Mouse (Mus musculus) adrenal gland, adult 8-10 months (tissue): ENCODE results near the gene Olfr545. TPM values are rescaled to one million over a fixed set of nuclear protein-coding genes. Genes with fewer than 3 reads are reported as not detected.
"Not testable (repeated sequence)": the region's sequence is repeated elsewhere in the genome, so short reads cannot be mapped to it uniquely, and the experiment has no call there.

Experiments used
- DNase-seq: peaks from one replicate; pipeline ENCODE4 v3.0.0; 2022
- total RNA-seq, 4 experiments: library from RNA; stranded (reverse); gene quantifications; 2 replicates each; pipeline ENCODE4 v1.2.4; 2022

Olfr545 gene
- not detected for total RNA-seq

DNA sequence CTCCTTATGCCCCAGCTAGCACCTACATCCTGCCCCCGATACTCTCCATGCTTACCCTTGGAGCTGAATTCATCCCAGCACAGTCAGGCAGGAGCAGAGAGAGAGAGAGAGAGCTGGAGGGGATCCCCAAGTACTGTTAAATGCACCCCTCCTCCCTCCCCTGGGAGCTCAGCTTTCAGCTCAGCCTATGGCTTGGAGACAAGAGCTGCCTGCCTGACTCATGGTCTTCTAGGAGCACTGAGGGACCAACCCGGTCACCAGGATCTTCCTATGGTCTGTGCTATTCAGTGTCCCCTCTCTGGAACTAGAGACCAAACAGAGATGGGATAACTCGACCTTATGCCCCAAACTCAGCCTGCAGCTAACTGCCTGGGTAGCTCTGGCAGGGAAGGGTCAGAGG, at the start of gene Olfr545:
TSS of gene Olfr545 (minus strand) at position 101 of the 400 bp plus-strand sequence.
- no peak for DNase-seq

DNA sequence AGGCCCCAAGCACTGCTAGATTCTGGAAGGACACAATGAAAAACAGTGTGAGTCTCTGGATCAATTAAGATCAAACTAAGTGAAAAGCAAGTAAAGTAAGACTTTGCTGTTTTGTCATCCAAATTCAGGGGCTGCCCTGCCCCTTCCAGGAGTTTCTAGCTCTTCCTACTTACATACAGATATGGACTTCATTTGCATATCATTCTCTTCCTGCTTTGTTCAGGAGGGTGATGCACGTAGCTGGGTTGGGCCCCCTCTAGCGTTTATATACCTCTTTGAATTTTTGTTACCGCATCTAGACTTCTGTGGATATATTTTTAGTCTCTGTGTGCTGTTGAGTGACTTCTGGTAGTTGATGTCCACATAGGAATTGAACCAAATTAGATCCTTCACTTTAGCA, 41.9 kb upstream of the Olfr545 start:
- DNase-seq = no peak

DNA sequence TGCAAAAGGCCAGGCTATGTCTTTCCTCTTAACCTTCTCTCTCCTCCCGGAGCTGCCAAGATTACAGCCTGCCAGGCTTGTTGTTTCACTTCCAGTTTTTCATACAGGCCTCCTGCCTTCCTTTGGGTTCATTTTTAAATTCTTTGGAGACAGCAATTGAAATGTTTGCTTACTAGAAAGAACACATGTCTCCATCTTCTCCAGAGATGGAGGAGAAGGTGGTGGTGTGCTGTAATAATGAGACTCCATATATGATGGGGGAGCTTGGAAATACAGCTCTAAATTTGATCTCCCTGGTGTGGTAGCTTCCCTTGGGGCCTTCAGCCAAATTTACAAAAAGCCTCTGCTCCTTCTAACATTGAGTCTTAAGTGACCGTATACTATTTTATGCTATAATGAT, 41.2 kb upstream of the Olfr545 start, which contains the start of gene Olfr548-ps1:
TSS of gene Olfr548-ps1 (plus strand) at position 301 of the 400 bp plus-strand sequence.
- DNase-seq = no peak

DNA sequence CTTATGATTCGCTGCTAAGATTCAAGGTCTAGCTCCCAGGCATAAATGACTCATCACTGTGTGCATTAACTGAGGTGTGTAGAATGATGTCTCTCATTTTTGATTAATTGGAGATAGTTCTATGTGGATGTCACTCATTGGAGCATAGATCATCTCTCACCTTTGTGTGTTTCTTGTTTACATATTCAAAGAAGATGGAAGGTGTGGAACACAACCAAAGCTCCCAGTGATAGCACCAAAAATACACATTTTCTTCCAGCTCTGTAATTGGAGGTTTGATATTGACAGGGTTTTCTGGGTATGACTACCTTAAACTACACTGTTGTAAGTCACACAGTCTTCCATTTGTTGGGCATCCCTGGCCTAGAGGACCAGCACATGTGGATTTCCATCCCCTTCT, 35.1 kb upstream of the Olfr545 start, which contains the start of gene Olfr547:
TSS of gene Olfr547 (plus strand) at position 301 of the 400 bp plus-strand sequence.
- DNase-seq = no peak

DNA sequence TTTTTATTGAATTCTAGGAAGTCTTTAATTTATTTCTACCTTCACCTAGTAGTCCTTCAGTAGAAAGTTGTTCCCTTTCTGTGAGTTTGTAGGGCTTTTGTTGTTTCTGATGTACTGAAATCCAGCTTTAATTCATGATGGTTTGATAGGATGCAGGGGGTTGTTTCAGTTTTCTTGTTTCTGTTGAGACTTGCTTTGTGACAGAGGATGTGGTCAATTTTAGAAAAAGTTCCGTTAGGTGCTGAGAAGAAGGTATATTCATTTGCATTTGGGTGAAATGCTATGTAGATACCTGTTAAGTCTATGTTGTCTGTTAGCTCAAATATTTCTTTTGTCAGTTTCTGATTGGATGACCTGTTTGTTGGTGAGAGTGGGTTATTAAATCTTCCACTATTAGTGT, 29.7 kb upstream of the Olfr545 start:
- no peak for DNase-seq

DNA sequence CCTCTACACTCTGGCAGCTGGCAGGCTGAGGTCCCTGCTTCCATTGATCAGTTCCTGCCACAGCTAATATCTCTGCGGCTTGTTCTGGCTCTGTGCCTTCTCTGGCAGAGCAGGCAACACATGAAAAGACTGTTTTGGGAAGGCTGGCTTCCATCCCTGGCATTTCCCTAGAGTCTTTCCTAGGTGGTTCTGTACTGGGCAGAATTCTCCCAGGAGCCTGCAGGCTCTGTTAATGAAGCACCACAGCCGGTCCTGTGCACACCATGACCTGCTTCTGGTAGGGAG, 17.6 kb upstream of the Olfr545 start:
- DNase-seq = no peak

DNA sequence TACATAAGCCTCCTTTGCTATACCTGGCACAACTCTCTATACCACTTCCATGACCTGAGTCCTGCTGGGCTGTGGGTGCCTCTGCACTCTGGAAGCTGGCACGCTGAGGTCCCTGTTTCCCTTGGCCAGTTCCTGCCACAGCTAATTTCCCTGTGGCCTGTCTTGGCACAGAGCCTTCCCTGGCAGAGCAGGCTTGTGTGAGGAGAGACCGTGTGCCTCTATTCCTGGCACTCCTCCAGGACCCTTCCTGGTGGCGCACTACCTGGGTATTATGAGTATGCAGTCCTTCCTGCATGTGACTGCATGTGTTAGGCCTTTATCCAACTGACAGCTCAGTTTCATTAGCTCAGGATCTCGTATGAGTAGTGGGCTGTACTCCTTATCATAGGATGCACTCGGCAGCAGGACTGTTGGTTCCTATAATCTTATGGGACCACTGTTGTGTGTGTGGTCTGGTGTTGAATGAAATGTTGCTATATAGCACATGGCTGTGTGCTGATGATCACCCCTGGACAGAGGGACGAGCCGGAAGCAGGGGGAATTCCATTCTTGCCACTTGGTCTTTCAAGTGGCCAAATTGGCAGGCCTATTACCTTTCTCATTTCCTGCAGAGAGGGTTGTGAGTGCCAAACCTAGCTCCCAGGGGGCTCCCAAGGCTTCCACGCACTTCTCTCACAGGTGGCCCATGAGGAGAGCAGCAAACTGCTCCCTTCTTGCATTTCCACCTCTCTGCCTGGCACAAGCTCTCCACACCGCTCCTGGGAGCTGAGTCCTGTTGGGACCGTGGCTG, 17.1 kb upstream of the Olfr545 start:
- DNase-seq = peak; percentile 10

DNA sequence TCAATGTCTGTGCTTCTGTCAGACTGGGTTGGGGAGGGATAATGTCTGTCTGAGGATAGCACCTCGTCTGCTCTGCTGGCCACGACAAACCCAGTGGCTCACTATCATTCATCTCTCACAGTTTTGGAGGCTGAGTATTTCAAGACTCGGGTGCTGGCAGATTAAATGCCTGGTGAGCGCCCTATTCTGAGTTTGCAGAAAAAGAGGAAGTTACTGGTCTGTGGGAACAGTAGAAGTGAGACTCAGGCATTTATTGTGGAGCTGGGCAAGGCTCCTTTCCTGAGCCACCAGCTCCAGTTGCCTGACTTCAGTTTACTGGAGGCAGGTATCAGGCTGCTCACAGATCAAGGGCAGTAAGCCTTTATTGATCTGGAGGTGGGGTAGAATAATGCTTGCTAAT, 14.8 kb upstream of the Olfr545 start:
- DNase-seq = no peak

DNA sequence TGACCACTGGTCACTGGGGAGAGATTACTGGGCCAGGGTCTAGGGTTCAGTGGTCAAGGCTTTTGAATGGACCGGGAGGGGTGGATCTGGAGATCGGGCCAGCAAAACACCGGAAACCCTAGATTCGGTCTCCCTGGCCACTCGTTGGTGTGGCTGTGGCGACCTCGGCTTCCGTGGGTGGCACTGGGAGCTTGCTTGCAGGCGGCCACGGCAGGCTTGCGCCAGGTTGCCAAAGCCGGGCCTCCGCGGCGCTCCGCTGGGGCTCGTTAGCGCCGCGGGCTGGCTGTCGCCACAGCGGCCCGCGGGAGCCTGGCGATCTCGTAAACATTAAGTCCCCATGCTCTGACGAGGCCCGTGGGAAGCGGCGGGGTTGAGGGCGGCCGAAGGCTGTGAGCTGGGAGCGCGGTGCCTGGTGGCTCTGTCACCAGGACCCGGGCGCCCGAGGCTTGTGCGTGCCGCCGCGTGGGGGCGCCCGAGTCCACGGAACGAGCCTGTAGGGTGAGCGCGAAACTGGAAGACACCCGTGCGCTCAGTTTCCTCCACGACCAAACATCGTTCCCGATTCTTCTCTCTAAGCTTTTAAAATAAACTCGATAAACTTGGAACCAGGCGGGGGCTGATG, 13.6 kb upstream of the Olfr545 start:
- peak; percentile 66 for DNase-seq

DNA sequence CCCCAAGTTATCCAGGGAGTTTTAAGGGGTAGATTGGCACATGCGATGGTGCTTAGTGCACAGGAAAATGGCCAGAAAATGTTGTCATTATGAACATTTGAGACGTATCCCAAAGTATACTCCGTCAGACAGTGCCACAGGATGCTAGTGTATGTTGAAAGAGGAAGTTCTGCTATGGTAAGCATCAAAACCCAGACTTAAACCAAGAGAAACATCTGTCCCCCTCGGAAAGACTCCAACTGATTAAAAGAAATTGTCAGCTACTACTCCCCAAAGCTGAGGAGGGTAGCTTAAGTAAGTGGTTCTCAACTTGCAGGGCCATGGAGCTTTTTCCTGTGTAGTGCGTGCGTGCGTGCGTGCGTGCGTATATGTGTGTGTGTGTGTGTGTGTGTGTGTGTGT, 12.6 kb upstream of the Olfr545 start:
- no peak for DNase-seq

DNA sequence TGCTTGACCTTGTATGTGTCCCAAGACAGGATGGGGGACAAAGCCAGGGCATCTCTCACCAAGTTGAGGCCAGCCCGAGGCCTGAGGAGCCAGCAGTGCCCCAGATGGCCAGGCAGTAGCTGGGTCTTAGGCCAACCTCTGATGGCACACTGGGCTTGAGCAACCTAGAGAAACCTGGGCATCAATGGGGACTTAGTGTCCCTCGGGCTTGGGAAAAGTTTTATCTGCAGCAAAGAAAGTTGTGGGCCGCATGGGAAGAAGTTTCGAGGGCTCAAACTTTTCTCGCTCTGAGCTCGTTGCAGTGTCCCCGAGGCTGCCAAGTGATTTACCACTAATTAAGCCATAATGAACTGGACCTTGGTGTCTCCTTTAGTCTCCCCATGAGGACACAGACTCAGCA, 10.4 kb upstream of the Olfr545 start:
- DNase-seq = no peak

DNA sequence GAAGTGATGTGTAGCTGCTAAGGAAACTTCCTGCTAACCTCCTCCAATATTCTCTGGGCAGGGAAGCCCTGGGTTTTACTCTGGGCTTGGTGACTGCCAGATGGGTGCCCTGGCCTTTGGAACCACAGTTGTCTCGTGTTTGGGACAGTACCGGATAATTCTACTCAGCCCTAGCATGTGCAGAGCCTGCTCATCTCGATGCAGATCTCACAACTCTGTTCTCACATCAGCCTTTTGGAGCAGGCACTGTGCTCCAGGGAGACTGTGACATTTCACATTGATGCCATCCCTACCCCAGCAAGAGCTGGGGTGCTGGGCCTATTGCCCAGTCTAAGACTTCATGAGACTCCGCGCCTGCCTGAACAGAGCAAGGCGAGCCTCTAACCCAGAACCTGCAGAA, 9.3 kb upstream of the Olfr545 start:
- no peak for DNase-seq

DNA sequence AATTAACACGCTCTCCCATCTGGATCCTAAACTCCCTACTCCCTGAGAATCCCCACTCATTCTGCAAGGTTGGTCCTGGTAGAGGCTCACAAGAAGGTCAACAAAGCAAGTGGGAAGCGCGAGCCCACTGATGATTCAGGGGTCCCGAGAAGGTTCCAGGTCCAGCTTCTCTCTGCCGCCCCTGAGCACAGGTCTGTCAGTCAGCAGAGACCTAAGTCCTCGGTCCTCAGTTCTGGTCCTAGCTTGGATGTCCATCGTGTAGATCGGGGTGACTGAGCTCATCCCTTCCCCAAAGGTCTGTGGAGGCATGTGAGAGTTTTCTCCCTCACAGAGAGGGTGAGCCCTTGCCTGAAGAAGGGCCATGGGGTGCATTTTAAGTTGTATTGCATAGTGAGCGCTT, 8.7 kb upstream of the Olfr545 start:
- no peak for DNase-seq

DNA sequence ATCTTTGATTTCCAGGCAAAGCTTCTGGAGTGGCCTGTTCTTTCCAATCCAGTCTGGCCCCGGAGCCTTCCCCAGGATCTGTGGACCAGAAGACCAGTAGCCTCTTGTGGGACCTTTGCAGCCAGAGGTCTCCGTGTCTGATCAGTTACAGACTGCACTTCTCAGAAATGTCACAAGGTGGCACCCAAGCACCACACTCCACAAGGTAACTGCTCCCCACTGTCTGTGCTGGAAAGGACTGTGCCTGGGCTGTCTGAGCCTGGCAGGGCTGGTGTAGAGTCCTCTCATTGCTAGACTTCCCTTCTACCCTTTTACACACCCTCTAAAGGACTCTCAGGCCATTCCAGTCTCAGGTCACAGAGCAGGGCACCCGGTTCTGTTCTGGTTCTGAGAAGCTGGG, 7.5 kb upstream of the Olfr545 start:
- DNase-seq = peak; percentile 56

DNA sequence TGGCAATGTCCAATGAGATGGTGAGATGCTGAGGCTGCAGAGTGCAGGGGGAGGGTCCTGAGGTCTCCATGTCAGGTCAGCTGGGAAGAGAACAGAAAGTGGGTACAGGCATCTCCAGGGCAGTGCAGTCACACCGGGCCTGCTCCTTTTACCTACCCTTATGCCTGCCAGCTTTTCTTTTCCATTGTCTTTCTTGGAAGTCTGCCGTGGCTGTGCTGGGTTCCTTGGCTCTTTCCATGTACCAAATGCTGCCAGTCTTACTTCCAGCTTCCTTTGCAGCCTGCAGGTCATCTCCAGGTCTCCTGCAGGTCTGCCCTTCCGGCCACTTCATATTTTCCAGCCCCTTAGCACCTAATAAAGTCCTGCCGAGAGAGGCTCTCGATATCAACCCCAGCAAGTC, 2.6 kb upstream of the Olfr545 start:
- no peak for DNase-seq

DNA sequence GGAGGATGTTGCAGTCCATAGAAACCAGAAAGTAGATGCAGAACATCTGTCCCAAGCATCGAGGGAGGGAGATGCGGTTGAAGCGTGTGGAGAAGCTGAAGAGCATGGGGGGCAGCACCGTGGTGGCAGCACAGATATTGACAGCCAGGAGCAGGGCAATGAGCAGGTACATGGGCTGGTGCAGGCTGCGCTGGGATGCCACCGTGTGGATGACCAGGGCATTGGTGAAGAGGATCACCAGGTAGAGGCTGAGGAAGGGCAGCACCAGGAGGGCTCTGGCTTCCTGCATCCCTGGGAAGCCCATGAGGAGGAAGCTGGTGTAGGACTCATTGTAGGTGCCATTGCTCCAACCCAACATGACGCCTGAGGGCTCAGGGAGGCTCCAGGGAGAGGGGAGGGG, 5.0 kb downstream of the Olfr545 start:
- not testable (repeated sequence) for DNase-seq

DNA sequence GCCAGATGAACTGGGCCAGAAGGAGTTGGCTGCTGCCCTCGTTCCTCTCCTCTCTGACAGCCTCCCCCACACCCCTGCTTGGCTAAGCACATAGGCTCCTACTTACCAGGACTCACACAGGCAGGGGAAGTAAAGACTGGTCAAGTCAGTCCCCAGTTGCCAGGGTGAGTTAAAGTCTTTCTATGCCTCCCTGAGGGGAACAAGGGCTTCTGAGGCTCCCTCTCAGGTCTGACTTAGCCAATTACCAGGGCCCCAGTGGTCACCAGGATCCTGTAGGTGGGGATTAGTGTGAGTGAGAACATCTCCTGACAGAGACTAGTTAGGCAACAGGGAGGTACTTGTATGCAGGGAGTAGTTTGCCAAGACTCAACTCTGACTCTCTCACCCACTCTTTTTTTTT, 11.2 kb downstream of the Olfr545 start, which contains the start of gene Olfr544:
TSS of gene Olfr544 (minus strand) at position 153 of the 400 bp plus-strand sequence.
- DNase-seq = no peak

DNA sequence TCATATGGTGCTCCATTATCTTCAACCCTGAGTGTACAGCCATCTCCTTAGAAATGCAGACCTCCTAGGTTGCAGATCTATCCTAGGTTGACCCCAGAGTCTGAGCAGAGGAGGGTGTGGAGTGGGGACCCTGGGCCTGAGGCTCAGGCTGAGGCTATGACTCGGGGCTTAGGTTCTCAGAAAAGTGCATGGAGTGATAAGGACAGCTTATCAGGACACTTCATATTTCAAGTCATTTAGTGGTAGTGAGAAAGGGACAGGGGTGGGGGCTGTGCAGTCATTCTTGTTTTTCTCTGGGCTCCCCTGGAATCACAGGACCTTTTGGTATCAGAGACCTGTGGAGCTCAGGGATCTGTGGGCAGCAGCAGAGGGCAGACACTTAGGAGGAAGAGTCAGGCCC, 13.3 kb downstream of the Olfr545 start:
- DNase-seq = no peak

DNA sequence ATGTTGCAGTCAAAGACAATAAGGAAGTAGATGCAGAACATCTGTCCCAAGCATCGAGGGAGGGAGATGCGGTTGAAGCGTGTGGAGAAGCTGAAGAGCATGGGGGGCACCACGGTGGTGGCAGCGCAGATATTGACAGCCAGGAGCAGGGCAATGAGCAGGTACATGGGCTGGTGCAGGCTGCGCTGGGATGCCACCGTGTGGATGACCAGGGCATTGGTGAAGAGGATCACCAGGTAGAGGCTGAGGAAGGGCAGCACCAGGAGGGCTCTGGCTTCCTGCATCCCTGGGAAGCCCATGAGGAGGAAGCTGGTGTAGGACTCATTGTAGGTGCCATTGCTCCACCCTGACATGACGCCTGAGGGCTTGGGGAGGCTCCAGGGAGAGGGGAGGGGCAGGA, 14.6 kb downstream of the Olfr545 start:
- DNase-seq = not testable (repeated sequence)

DNA sequence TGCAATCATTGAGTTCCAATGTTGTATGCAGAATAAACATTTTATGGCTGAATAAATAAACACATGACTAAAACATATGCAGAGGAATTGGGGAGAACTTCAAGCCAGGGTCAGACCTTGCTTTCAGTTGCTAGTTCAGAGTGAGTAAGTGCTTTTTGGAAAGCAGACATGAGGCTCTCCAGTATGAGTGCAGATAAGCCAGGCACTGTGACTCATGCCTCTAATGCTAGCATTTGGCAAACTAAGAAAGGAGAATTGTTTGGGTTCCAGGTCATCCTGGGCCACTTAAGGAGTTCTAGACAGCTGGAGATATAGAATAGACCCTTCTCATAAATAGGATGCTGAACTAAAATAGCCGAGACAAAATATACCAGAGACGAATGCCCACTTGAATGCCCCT, 15.7 kb downstream of the Olfr545 start:
- no peak for DNase-seq

DNA sequence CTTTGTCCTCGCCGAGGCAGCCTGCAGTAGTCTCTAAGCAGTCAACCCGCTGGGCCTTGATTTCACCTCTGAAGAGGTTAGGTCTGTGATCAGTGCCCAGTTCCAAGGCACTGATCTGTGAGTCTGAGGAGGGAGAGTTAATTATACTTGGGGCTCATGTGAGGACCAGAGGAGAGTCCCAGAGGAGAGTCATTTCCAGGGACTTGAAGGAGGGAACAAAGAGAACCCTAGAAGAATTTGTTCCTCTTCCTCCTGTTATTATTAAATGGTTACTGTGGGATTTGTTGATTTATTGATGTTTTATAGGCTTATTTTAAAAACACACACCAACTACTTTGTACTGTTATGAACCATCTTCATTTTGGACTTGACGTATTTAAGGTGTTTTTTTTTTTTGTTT, 17.8 kb downstream of the Olfr545 start, which contains the start of gene Olfr543:
TSS of gene Olfr543 (minus strand) at position 101 of the 400 bp plus-strand sequence.
- DNase-seq = no peak

DNA sequence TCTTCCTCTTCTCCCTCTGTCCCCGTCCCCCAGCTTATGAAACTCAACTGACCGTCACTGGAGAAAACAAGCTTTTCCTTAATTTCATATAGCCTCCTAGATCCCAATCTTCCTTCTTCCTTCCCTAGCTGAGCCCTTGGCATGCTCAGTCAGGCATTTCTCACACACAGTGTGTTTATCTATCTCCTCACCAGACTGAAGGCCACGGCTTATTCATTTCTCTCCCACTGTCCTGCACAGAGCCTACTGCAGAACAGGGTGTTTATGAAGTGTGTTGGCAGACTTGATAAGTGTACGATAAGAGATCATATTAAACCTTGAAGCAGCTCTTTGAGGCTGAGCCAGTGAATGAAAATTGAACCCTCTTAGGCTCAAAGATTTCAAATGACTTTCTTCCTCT, 18.6 kb downstream of the Olfr545 start:
- no peak for DNase-seq

DNA sequence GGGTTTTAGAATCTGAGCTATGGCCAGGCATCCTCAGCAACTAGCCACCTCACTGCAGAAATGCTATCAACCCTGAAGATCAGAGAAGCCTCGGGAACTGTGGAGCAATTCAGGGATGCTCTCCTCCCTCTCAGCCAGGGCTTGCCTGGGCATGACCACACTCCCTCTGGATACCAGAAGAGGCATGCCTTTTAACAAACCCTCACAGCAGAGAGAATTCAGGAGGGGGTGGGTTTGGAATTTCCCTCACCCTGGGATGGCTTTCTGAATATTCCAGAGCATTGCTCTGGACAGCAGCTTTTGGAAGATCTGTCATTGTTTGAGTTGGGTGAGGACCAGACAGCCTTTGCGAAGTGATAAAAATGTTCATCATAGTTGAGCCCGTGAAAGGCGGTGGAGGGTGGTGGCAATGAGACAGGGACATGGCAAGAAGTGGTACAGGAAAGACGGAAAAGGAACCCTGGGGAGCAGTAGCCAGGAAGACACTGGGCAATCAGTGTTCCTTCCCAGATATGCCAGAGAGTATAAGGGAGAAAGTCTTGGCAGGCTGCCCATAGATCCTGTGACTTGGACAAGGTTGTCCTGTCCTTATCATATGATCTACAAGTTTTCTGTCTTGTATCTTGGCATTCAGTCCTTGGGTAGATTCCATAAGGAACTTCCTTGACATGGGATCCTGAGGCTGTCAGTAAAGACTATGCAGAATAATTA, 19.9 kb downstream of the Olfr545 start:
- peak; percentile 67 for DNase-seq

DNA sequence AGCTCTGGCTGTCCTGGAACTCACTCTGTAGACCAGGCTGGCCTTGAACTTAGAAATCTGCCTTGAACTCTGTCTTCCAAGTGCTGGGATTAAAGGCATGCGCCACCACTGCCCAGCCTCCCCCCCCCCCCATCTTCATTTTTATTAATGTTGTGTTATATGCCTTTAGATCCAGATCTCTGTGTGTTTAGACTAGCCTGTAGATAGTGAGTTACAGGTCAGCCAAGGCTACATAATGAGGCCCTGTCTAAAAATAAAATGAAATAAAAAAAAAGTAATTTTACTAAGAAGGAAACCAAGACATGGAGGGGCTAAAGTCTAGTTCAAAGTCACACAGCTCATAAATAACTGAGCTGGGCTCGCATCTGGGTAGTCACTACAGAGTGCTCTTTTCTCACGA, 20.4 kb downstream of the Olfr545 start:
- DNase-seq = no peak
